25 mouse cellular contexts compared by ENCODE assay signal in genomic region chr5:136819686-136820085, GRCm38 (mm10).
DNase-seq lines count a peak whose midpoint lies in the region; ATAC-seq lines count a peak whose summit lies in the region.
"Had no signal": no experiment of that assay in that cellular context is flagged by ENCODE, and none has a peak within 500 bp of the region (broad histone marks: within the 10 kb centered on the region; RNA-seq: fewer than 3 reads in every experiment).

No protein-coding gene starts in this region.

- DNase-seq in embryonic facial prominence, embryonic 10.5 days (ENCODE audit: low spot score), result no peak
- DNase-seq in ZHBTc4 (ENCODE audit: low read depth, low spot score), result peak; percentile 24
- DNase-seq in adrenal gland, postnatal 25 days, result no peak
- no peak for DNase-seq in left cerebral cortex, postnatal 10 days (ENCODE audit: extremely low spot score in 1 of 2, low spot score in 2 of 2)
- DNase-seq: adrenal gland, postnatal 10 days; cerebellum, adult 11-12 months; cerebellum, adult 8-10 months; cerebellum, postnatal 10 days; cerebellum, postnatal 36 days; embryo, embryonic 11 days; forebrain, postnatal 0 days; gastrocnemius, postnatal 25 days; heart, adult 18-20 months; heart, postnatal 10 days; heart, postnatal 36 days had no signal

- peak overlapping the region; percentile 18; the same call in 1 of the 2 replicates for H3K27ac ChIP-seq in embryonic facial prominence, embryonic 13.5 days
- no peak overlapping the region for H3K27ac ChIP-seq in embryonic facial prominence, embryonic 10.5 days (replicated peaks)
- peak overlapping the region; percentile 55; the same call in 1 of the 2 replicates for H3K27ac ChIP-seq in limb, embryonic 13.5 days
- H3K27ac ChIP-seq: embryonic facial prominence, embryonic 15.5 days; heart, embryonic 15.5 days; hindbrain, embryonic 10.5 days; hindbrain, embryonic 13.5 days; hindbrain, postnatal 0 days had no signal

- H3K27me3 ChIP-seq in embryonic facial prominence, embryonic 13.5 days, result no peaks in the 10 kb centered on the region
- H3K27me3 ChIP-seq in embryonic facial prominence, embryonic 10.5 days (replicated peaks; ENCODE audit: low read depth, poor library complexity, severe bottlenecking), result no peaks in the 10 kb centered on the region
- no peaks in the 10 kb centered on the region for H3K27me3 ChIP-seq in limb, embryonic 13.5 days
- H3K27me3 ChIP-seq: embryonic facial prominence, embryonic 15.5 days; heart, embryonic 12.5 days; heart, embryonic 15.5 days; hindbrain, embryonic 13.5 days had no signal

- no peak overlapping the region for H3K4me2 ChIP-seq in embryonic facial prominence, embryonic 13.5 days
- H3K4me2 ChIP-seq in limb, embryonic 13.5 days (replicated peaks), result peak overlapping the region; percentile 2; the same call in 1 of the 2 replicates
- H3K4me2 ChIP-seq: embryonic facial prominence, embryonic 15.5 days; heart, embryonic 12.5 days; heart, embryonic 15.5 days; hindbrain, embryonic 13.5 days had no signal

- no peak overlapping the region for H3K4me3 ChIP-seq in embryonic facial prominence, embryonic 13.5 days
- H3K4me3 ChIP-seq in embryonic facial prominence, embryonic 10.5 days, result no peak overlapping the region
- no peak overlapping the region for H3K4me3 ChIP-seq in limb, embryonic 13.5 days
- H3K4me3 ChIP-seq: embryonic facial prominence, embryonic 15.5 days; heart, embryonic 12.5 days; heart, embryonic 15.5 days; hindbrain, embryonic 10.5 days; hindbrain, embryonic 13.5 days had no signal

- no peak for ATAC-seq in embryonic facial prominence, embryonic 13.5 days (ENCODE audit: insufficient number of reproducible peaks, insufficient read depth, low FRiP score, low TSS enrichment, low read depth)
- ATAC-seq in limb, embryonic 13.5 days (ENCODE audit: low FRiP score, low read depth), result peak; percentile 59; the same call in 1 of the 2 replicates
- ATAC-seq: forebrain, embryonic 14.5 days; forebrain, postnatal 0 days; hindbrain, postnatal 0 days; inflammation-experienced regulatory T-cells, adult 6 months had no signal

- peaks cover 5% of the 10 kb centered on the region; the same call in 1 of the 2 replicates for H3K4me1 ChIP-seq in embryonic facial prominence, embryonic 13.5 days
- H3K4me1 ChIP-seq in embryonic facial prominence, embryonic 10.5 days, result no peaks in the 10 kb centered on the region
- H3K4me1 ChIP-seq in limb, embryonic 13.5 days, result peaks cover 27% of the 10 kb centered on the region
- H3K4me1 ChIP-seq: heart, embryonic 12.5 days; heart, embryonic 15.5 days; hindbrain, embryonic 10.5 days; hindbrain, embryonic 13.5 days had no signal

- no peak overlapping the region for H3K9ac ChIP-seq in embryonic facial prominence, embryonic 13.5 days
- H3K9ac ChIP-seq in limb, embryonic 13.5 days, result no peak overlapping the region
- H3K9ac ChIP-seq: embryonic facial prominence, embryonic 15.5 days; forebrain, postnatal 0 days; heart, embryonic 12.5 days; heart, embryonic 15.5 days; hindbrain, embryonic 13.5 days had no signal

- WGBS in embryonic facial prominence, embryonic 13.5 days, result 81% methylated on average over 11 of the region's 11 CpGs
- WGBS in embryonic facial prominence, embryonic 10.5 days, result 85% methylated on average over 11 of the region's 11 CpGs
- 54% methylated on average over 11 of the region's 11 CpGs for WGBS in limb, embryonic 13.5 days

- peaks cover 60% of the 10 kb centered on the region for H3K36me3 ChIP-seq in embryonic facial prominence, embryonic 13.5 days
- peaks cover 80% of the 10 kb centered on the region for H3K36me3 ChIP-seq in embryonic facial prominence, embryonic 10.5 days (replicated peaks)
- peaks cover 32% of the 10 kb centered on the region for H3K36me3 ChIP-seq in limb, embryonic 13.5 days
- H3K36me3 ChIP-seq: heart, embryonic 15.5 days; hindbrain, embryonic 13.5 days had no signal

- intact Hi-C loops in left cerebral cortex, postnatal 10 days (cut with DNase I), result no loop called here

- peaks cover 12% of the 10 kb centered on the region for H3K9me3 ChIP-seq in embryonic facial prominence, embryonic 13.5 days
- H3K9me3 ChIP-seq in embryonic facial prominence, embryonic 10.5 days, result peaks cover 27% of the 10 kb centered on the region
- peaks cover 15% of the 10 kb centered on the region for H3K9me3 ChIP-seq in limb, embryonic 13.5 days
- H3K9me3 ChIP-seq: embryonic facial prominence, embryonic 15.5 days; heart, embryonic 15.5 days had no signal
